Mouse (Mus musculus): ENCODE measurements around the gene Serpina3g. TPM values are rescaled to one million over a fixed set of nuclear protein-coding genes. Genes with fewer than 3 reads are reported as not detected.

The Serpina3g gene
- polyA plus RNA-seq, 1 experiment: 1.2 TPM

- Histone ChIP-seq H3K4me1 (ENCODE audit: control insufficient read depth, insufficient read depth, low read length) (no peaks in the 10 kb centered on the region), H3K36me3 (ENCODE audit: control insufficient read depth, insufficient read depth, low read length, poor library complexity, severe bottlenecking) (no peaks in the 10 kb centered on the region), H3K4me3 (ENCODE audit: low read depth, low read length) (no peak within 1 kb of the TSS), H3K27ac (ENCODE audit: insufficient read depth, low read length) (no peak within 1 kb of the TSS), H3K9me3 (replicated peaks; ENCODE audit: control insufficient read depth, insufficient read depth, low read length, poor library complexity, severe bottlenecking) (no peaks in the 10 kb centered on the region), H3K9ac (ENCODE audit: low read depth, poor library complexity, severe bottlenecking) (no peak within 1 kb of the TSS), H3K27me3 (ENCODE audit: control insufficient read depth, insufficient read depth, low read length, poor library complexity, severe bottlenecking) (no peaks in the 10 kb centered on the region)
- 0 out of 2 replicates have a peak, but pooled peaks have one; percentile 51 for TF ChIP-seq EP300 (IDR thresholded peaks at IDR 0.05; ENCODE audit: insufficient read depth, low read depth, low read length)
- no peak for TF ChIP-seq CTCF (IDR thresholded peaks at IDR 0.05; ENCODE audit: low read depth, low read length)
These were observed 26.8 kb downstream of the Serpina3g start, which contains the start of gene Serpina3i for GRCm38 (mm10) chr12:104262863-104263262. Gene Serpina3i (plus strand): TSS chr12:104263122.

GRCm38 (mm10) chr12:104266374-104266773 is 30.3 kb downstream of the Serpina3g start:
- Histone ChIP-seq H3K4me1 (ENCODE audit: control insufficient read depth, insufficient read depth, low read length) (no peaks in the 10 kb centered on the region), H3K27me3 (ENCODE audit: control insufficient read depth, insufficient read depth, low read length, poor library complexity, severe bottlenecking) (no peaks in the 10 kb centered on the region), H3K27ac (ENCODE audit: insufficient read depth, low read length) (no peak overlapping the region), H3K4me3 (ENCODE audit: low read depth, low read length) (no peak overlapping the region), H3K9me3 (replicated peaks; ENCODE audit: control insufficient read depth, insufficient read depth, low read length, poor library complexity, severe bottlenecking) (no peaks in the 10 kb centered on the region), H3K9ac (ENCODE audit: low read depth, poor library complexity, severe bottlenecking) (no peak overlapping the region), H3K36me3 (ENCODE audit: control insufficient read depth, insufficient read depth, low read length, poor library complexity, severe bottlenecking) (no peaks in the 10 kb centered on the region)
- TF ChIP-seq CTCF (IDR thresholded peaks at IDR 0.05; ENCODE audit: low read depth, low read length) (no peak), EP300 (IDR thresholded peaks at IDR 0.05; ENCODE audit: insufficient read depth, low read depth, low read length) (no peak), POLR2A (IDR thresholded peaks at IDR 0.05; ENCODE audit: insufficient read depth, low read length) (no peak)

- TF ChIP-seq POLR2A (IDR thresholded peaks at IDR 0.05; ENCODE audit: insufficient read depth, low read length): no peak
- no peak for TF ChIP-seq EP300 (IDR thresholded peaks at IDR 0.05; ENCODE audit: insufficient read depth, low read depth, low read length)
- TF ChIP-seq CTCF (IDR thresholded peaks at IDR 0.05; ENCODE audit: low read depth, low read length): no peak
- H3K4me3 ChIP-seq (ENCODE audit: low read depth, low read length): no peak overlapping the region
- H3K4me1 ChIP-seq (ENCODE audit: control insufficient read depth, insufficient read depth, low read length): no peaks in the 10 kb centered on the region
- no peaks in the 10 kb centered on the region for H3K36me3 ChIP-seq (ENCODE audit: control insufficient read depth, insufficient read depth, low read length, poor library complexity, severe bottlenecking)
- H3K9ac ChIP-seq (ENCODE audit: low read depth, poor library complexity, severe bottlenecking): no peak overlapping the region
- no peak overlapping the region for H3K27ac ChIP-seq (ENCODE audit: insufficient read depth, low read length)
- no peaks in the 10 kb centered on the region for H3K27me3 ChIP-seq (ENCODE audit: control insufficient read depth, insufficient read depth, low read length, poor library complexity, severe bottlenecking)
- peaks cover 23% of the 10 kb centered on the region for H3K9me3 ChIP-seq (replicated peaks; ENCODE audit: control insufficient read depth, insufficient read depth, low read length, poor library complexity, severe bottlenecking)
These were observed 42.4 kb downstream of the Serpina3g start for GRCm38 (mm10) chr12:104278216-104279055.

GRCm38 (mm10) chr12:104279056-104279435 is 43.0 kb downstream of the Serpina3g start:
- Histone ChIP-seq H3K27me3 (ENCODE audit: control insufficient read depth, insufficient read depth, low read length, poor library complexity, severe bottlenecking) (no peaks in the 10 kb centered on the region), H3K9me3 (replicated peaks; ENCODE audit: control insufficient read depth, insufficient read depth, low read length, poor library complexity, severe bottlenecking) (peaks cover 23% of the 10 kb centered on the region), H3K9ac (ENCODE audit: low read depth, poor library complexity, severe bottlenecking) (no peak overlapping the region), H3K36me3 (ENCODE audit: control insufficient read depth, insufficient read depth, low read length, poor library complexity, severe bottlenecking) (no peaks in the 10 kb centered on the region), H3K4me3 (ENCODE audit: low read depth, low read length) (no peak overlapping the region), H3K27ac (ENCODE audit: insufficient read depth, low read length) (no peak overlapping the region), H3K4me1 (ENCODE audit: control insufficient read depth, insufficient read depth, low read length) (no peaks in the 10 kb centered on the region)
- TF ChIP-seq POLR2A (IDR thresholded peaks at IDR 0.05; ENCODE audit: insufficient read depth, low read length) (no peak), CTCF (IDR thresholded peaks at IDR 0.05; ENCODE audit: low read depth, low read length) (no peak), EP300 (IDR thresholded peaks at IDR 0.05; ENCODE audit: insufficient read depth, low read depth, low read length) (no peak)

GRCm38 (mm10) chr12:104283380-104283779 is 47.3 kb downstream of the Serpina3g start:
- TF ChIP-seq POLR2A (IDR thresholded peaks at IDR 0.05; ENCODE audit: insufficient read depth, low read length) (no peak), EP300 (IDR thresholded peaks at IDR 0.05; ENCODE audit: insufficient read depth, low read depth, low read length) (no peak), CTCF (IDR thresholded peaks at IDR 0.05; ENCODE audit: low read depth, low read length) (no peak)
- H3K9me3 ChIP-seq (replicated peaks; ENCODE audit: control insufficient read depth, insufficient read depth, low read length, poor library complexity, severe bottlenecking): peaks cover 8% of the 10 kb centered on the region
- H3K27me3 ChIP-seq (ENCODE audit: control insufficient read depth, insufficient read depth, low read length, poor library complexity, severe bottlenecking): no peaks in the 10 kb centered on the region
- H3K4me1 ChIP-seq (ENCODE audit: control insufficient read depth, insufficient read depth, low read length): no peaks in the 10 kb centered on the region
- no peak overlapping the region for H3K9ac ChIP-seq (ENCODE audit: low read depth, poor library complexity, severe bottlenecking)
- no peak overlapping the region for H3K27ac ChIP-seq (ENCODE audit: insufficient read depth, low read length)
- H3K4me3 ChIP-seq (ENCODE audit: low read depth, low read length): no peak overlapping the region
- H3K36me3 ChIP-seq (ENCODE audit: control insufficient read depth, insufficient read depth, low read length, poor library complexity, severe bottlenecking): no peaks in the 10 kb centered on the region

GRCm38 (mm10) chr12:104288336-104288735 is 52.3 kb downstream of the Serpina3g start:
- Histone ChIP-seq H3K27ac (ENCODE audit: insufficient read depth, low read length) (no peak overlapping the region), H3K4me1 (ENCODE audit: control insufficient read depth, insufficient read depth, low read length) (no peaks in the 10 kb centered on the region), H3K9ac (ENCODE audit: low read depth, poor library complexity, severe bottlenecking) (no peak overlapping the region), H3K36me3 (ENCODE audit: control insufficient read depth, insufficient read depth, low read length, poor library complexity, severe bottlenecking) (no peaks in the 10 kb centered on the region), H3K4me3 (ENCODE audit: low read depth, low read length) (no peak overlapping the region), H3K9me3 (replicated peaks; ENCODE audit: control insufficient read depth, insufficient read depth, low read length, poor library complexity, severe bottlenecking) (peaks cover 3% of the 10 kb centered on the region; the same call in 1 of the 2 replicates), H3K27me3 (ENCODE audit: control insufficient read depth, insufficient read depth, low read length, poor library complexity, severe bottlenecking) (no peaks in the 10 kb centered on the region)
- TF ChIP-seq CTCF (IDR thresholded peaks at IDR 0.05; ENCODE audit: low read depth, low read length) (no peak), EP300 (IDR thresholded peaks at IDR 0.05; ENCODE audit: insufficient read depth, low read depth, low read length) (no peak), POLR2A (IDR thresholded peaks at IDR 0.05; ENCODE audit: insufficient read depth, low read length) (no peak)
